Mouse (Mus musculus) adipocyte (in vitro differentiated cells): ENCODE results near the gene Lrrfip2.
A peak's percentile ranks its signal among the peaks of the same experiment; 100 is the strongest.

ENCODE experiments used
- DNase-seq: peaks from one replicate; pipeline ENCODE4 v3.0.0-alpha.2; 2016; ENCODE audit warnings: low spot score

The Lrrfip2 gene

DNA sequence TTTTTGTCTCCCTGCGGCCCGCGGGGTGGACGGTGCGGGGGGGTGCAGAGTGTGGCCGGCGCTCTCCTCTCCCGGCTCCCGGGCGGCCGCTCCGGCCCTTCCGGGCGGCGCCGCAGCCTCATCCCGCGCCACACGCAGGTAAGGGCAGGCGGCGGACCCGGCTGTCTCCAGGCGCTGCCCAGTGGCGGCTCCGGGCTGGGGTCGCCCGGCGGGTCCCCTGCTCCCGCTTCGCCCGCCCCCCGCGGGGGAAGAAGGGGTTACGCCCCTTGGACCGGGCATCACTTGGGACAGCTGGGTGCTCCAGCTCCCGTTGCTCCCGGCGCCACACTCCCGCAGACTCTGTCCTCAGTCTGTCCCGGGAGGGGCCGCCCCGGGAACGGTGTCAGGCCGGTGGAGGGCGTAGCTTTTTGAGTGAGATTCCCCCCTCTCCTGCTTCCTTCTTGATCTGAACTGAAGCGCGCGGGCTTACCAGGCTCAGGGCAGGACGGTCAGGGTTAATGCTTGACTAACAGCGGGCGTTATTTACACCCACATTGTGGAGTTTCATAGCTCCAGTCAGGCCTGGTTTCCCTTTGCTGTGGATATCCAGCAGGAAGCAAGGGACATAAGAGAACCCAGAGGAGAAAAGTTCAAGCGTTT, 979 bp downstream of the Lrrfip2 start:
- peak; percentile 59 for DNase-seq

DNA sequence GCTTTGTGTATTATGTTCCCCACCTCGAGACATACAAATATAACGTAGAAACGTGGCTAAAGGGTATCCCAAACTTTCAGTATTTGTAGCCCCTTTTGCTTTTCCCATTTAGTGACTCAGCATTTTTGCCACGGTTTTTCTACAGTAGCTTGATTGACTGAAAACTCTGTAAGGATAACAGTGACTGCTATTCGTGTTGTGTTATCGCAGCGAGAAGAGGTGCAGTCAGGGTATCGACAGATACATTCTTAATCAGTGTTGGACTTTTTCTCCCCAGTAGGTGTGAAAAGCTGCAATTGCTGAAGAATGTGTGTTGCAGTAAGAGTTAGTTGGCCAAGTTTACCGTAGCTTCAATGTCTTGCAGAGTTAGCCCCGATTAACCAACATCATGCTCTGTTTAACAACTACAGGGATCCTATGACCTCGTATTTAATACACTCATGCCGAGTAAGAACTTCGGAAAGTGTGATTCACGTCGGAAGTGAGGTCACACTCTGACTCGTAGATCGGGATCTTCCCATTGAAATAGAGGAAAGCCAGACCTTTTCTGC, 1.6 kb downstream of the Lrrfip2 start:
- peak; percentile 70 for DNase-seq

DNA sequence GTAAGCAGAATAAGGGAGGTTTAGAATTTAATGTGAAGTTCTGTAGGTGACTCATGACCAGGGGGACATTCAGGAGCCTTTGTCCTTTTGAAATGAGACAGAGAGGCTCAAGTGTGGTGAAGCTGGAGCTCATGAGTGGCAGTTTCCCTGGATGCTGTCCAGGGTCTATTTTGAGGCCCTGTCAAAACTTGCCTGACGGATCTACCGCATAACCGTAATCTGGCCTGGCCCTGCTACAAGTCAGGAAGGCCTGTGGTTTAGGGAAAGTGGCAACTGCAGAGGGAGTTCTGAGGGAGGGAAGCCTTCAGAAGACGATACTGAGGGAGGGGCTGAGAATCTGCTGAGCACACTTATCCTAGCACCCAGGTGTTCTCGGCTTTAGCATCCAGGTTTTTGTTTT, 5.1 kb downstream of the Lrrfip2 start:
- peak; percentile 69 for DNase-seq

DNA sequence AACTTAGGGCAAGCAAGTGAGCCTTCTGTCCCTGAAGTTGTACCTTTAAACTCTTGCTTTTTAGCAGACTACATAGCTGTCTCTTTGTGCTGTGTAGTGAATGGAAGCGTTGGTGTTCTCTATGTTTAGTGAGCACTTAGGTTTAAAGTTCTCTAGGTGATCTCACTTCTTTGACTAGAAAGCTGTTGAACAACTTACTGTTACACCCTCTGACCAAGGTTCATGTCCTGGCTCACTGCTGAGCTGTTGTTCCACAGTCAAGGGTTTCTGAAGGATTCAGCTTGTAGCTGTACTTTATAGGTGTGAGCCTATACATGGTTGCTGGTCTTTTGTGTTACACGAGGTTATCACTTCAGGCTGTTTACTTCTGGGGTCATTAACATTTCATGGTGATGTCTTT, 5.9 kb downstream of the Lrrfip2 start:
- DNase-seq, result no peak

DNA sequence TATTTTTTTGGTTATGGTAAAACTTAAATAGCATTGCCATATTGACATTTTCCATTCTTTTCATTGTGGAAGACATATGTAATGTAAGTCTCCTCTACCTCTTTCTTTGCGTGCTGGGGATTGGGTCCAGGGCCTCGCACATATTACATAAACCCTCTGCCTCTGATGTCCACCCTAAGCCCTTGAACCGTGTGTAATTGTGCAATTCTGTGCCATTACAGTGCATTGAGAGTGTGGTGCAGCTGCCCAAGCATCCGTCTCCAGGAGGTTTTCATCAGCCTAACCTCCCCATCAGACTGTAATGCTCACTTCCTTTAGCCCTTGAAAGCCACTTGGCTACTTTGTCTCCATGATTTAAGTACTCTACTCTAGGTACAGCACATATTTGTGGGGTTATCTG, 7.0 kb downstream of the Lrrfip2 start:
- DNase-seq, result no peak

DNA sequence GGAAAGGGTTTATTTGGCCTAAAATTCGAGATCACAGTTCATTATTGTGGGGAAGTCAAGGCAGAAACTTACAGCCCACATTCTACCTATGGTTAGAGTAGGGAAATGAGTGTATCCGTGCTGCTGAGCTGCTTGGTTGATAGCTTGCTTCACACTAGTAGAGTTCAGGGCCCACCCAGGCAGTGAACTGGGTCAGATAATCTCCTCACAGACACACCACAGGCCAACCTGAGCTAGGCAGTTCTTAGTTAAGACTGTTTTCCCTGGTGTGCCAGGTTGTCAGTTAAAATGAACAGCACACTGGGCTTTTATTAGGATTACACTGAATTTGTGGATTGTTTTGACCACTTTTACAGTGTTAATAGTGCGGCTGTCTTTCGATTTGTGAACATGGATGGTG, 9.3 kb downstream of the Lrrfip2 start:
- DNase-seq, result no peak

DNA sequence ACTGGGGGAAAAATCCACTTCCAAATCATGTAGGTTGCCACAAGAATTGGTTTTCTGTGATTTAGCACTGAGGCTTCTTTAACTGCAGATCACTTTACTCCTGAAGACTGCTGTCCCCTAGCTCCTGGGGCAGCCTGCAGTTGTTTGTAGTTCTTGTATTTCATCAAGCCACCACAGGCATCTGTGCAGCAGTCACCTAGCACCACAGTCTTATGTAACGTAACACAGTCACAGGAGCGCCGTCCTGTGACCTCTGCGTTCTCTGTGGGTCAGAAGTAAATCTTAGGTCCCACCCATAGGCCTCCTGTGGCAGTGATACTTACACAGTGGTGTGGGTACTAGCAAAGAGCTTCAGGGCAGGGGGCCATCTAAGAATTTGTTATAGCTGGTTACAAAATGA, 10.4 kb downstream of the Lrrfip2 start:
- DNase-seq, result no peak

DNA sequence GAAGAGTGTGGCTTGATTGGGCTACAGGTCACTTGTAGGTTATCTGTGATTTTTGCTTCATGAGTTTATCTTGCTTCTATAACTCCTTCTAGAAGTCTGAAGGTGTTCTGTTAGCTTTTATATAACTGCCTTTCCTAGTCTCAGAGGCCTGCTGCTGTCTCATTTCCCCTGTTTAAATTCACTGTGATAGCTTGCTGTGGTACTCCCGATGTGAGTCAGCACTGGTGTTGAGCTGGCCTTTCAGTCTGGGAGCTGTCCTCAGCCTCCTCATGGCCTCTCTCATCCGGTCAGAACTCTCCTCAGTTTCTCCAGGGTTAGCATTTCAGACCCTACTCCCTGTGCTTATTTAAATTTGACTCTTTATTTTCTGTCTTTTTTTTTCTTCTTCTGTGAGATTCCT, 12.7 kb downstream of the Lrrfip2 start:
- no peak for DNase-seq

DNA sequence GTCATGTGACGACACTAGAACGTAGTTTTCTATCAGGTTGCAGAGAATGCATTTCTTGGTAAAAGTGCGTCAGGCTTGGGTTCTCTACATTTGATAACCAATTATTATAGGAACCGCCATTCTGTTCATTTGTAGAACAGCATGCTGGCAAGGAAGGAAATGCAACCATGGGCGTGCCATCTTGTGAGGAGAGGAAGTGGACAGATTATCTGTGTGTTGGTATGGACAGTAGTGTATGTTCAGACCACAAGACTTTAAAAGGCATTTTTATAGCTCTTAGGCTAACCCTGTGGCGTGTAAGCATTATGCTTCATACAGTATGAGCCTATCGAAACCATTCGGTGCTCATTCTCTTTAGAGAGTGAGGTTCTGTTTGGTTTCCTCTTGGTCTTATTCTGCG, 20.8 kb downstream of the Lrrfip2 start:
- no peak for DNase-seq

DNA sequence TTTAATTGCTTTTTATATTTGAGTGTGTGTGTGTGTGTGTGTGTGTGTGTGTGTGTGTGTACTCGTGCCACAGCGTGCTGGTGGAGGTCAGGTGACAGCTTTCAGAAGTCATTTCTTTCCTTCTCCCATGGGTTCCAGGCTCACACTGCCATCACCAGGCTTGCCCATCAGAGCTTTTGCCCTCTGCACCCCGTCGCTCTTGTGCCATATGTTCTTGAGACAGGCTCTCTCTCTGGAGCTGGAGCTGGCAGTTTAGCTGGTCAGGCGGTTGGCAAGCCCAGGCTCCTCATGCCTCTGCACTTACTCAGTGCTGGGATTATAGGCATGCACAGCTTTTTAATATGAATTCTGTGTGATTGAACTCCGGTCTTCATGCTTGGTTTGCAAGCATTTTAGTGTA, 25.3 kb downstream of the Lrrfip2 start:
- no peak for DNase-seq

DNA sequence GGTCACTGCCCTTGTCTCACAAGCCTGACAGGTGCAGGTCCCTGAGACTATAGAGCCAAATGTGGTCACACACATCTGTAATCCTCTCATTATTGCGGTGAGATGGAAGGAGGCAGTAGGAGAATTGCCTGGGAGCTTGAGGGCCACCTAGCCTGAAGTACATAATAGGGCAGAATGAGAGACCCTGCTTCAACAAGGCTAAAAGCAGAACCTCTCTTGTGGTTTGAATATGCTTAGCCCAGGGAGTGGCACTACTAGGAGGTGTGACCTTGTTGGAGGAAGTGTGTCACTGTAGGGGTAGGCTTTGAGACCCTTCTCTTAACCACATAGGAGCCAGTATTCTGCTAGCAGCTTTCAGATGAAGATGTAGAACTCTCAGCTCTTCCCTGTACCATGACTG, 26.0 kb downstream of the Lrrfip2 start:
- no peak for DNase-seq

DNA sequence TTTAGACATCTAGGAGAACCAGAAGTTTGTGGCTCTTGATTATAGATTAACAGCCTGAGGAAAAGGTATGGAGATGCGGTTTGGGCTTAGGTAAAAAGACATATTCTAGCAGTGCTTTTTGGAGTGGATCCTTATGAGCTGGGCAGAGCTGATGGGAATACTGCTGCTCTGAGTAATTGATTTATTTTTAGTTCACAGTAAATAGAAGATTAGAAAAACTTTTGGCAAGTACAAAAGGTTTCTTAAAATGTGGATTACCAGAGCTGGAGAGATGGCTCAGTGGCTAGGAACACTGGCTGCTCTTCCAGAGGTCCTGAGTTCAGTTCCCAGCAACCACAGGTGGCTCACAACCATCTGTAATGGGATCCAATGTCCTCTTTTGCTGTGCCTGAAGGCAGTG, 27.3 kb downstream of the Lrrfip2 start:
- DNase-seq, result no peak

DNA sequence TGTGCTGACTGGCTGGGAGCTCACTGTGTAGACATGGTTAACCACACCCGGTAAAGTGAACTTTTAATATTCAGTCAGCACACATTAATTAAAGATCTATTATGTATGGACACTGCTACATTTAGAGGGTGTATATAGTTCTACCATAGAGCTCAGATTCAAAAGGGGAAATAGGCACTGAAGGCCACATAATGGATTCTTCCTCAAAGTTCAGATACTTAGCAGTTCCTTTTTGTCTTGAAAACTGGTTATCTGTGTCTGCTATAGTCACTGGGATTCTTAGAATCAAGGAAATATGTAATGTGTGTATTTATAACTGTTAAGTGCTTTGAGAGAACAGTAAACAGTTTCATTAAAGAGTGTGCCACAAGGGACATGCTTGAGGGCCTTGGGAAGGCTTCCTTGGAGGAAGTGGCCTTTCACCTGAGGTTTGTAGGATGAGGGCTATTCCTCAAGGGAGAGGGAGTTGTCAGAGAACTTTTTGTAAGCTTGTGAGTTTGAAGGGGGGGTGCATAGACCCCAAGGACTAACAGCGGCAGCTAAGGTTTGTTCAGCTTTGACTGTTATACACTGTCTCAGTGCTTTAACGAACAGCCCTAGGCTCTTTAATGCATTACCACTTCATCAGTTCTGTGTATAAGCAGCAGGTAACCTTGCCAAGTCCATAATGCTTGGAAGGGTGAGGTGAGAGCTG, 28.3 kb downstream of the Lrrfip2 start:
- DNase-seq, result no peak

DNA sequence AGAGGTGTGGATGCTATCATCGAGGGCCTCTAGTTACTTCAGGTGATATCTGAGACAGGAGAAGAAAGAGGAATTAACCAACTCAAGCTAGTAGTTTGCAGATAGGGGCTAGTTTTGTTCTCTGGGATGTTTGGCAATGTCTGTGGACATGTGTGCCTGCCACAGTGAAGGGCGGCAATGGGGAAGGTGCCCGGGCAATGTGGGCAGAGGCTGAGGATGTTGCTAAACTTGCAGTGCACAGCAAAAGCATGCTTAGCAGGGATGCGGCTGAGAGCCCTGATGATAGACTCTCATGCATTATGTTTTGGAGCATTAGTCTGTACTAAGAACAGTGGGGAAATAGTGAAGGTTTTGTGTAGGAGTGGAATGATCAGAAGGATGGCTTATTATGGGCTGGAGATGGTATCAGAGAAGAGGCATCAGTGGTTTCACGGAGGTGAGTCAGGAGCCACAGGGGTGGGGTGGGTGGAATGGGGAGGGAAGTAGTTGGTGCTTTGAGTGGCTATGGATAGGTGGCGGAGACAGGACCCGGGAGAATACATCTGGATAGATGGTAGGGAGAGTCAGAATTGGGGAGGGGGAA, 28.9 kb downstream of the Lrrfip2 start:
- no peak for DNase-seq

DNA sequence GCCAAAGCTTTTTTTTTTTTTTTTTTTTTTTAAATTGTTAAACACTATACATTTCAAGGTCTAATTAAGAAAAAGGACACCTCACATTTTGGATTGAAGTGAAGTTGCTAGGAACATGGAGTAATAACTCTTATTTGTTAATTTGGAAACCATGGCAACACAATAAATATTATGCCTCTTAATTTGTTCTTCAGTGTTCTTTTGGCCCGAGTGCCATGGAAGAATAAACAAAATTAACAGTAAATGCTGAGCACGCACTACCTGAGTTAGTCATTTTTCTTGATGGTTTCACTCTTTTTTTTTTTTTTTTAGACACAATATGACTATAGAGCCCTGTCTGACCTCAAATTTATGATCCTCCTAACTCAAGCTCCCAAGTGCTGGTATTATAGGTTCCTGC, 30.6 kb downstream of the Lrrfip2 start:
- DNase-seq, result no peak

DNA sequence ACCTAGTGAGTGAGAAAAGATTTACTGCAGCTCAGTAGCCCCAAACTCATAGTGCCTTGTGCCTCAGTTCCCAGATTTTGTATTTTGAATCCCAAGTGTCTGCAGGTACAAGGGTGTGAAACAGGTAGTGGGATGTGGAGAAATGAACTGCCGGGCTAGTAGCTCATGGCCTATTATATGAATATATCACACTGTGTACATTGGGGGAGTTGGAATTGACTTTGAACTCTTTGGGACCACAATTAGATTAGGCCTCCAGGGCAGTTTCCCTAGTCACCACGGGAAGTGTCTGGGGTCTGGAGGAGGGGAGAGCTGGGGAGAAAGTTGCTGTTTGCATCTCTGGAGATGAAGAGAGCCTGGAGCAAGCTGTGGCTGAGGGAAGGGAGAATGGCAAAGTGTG, 31.0 kb downstream of the Lrrfip2 start:
- no peak for DNase-seq

DNA sequence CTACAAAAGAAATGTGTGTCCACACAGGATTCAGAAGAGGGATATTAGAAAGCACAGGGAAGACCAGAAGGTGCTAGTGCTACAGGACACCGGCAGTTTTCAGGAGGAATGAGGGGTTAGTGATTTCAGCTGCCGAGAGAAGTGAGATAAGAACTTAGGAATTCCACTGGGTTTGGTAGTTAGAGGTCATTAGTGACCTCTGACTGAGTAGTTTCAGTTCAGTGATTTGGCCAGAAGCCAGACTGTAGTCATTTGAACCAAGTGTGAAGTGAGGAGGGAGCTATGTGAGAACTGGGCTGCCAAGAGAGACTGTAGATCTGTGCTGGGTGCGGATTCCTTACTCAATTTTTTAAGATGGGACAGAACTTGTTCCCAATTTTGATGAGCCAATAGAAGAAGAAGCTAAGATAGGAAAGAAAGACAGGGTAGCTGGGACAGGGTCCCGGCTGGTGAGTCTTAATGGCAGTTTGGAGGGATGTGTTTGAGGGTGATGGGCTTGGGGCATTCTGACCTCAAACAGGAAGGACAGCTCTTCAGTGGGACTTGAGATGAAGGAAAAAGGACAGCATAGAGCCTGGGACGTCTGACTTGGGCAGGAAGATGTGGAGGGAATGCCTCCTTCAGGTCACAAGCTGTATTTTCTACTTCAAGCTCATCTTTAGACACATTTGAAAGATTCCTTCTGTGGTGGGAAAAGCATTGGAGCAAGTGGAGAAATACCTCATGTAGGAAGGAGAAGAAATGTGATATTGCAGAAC, 32.0 kb downstream of the Lrrfip2 start:
- peak; percentile 78 for DNase-seq

DNA sequence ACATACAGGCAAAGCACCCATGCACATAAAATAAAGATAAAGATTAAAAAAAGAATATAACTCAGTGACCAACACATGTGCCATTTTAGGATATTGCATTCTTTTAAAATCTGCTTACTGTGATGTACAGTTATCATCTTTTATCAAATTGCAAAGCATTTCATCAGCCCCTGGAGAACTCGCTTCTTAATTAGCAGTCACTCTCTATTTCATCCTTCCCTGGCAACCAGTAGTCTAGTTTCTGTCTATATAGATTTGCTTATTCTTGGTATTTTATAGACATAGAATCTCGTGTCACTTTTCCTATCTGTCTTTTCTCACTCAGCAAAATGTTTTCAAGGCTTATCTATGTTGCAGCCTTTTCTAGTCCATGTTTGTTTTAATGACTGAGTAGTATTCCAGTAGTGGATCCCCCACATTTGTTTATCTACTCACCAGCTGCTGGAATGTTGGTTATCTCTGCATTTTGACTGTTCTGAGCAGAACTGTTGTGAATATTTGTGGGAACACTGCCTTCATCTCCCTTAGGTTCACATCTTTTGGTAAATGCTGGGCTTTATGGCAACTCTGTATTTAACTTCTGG, 35.0 kb downstream of the Lrrfip2 start:
- DNase-seq, result no peak

DNA sequence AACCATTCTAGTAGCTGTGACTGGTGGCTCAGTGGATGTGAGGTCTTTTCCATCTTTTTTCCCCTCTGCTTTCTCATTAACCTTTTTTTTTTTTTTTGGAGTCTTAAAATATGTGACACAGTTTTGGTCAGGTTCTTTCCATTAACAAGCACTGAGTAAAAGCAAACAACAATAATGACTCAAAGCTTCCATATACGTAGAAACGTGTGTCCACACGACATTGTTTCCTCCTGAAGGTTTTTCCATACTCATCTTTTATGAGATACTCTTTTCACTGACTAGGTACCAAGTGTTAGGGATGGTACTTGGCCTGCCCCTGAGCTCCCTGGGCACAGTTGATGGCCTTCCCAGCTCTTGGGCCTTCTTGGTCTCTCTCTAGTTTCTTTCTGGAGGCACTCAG, 35.6 kb downstream of the Lrrfip2 start:
- no peak for DNase-seq

DNA sequence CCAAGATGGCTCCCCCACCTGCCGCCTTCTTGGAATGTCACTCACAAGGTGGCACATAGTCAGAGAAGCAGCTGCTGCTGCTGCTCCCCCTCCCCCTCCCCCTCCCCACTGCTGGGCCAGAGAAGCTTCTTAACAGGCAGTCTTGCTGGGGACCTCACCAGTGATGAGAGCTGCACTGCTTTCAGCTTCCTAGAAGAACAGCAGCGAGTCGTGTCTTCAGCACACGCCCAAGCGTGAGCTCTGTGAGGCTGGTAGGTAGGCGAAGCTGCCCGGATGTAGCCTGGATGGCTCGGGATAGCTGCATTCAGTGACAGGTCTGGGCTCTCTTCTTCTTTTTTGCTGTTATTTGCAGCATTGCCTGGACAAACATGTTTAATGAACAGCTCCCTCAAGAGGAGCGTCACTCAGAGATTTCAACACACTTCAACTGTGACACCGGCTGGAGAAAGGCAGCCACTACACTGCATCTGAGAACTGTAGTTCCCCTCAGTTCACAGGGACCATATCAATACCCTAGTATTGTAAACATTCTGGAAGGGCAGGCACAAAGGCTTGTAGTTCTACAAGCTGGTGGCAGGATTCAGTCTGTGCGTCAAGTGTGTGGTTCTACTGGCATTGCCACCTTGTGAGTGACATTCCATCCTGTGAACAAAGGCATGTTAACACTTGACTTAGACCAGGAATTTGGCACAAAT, 38.5 kb downstream of the Lrrfip2 start:
- DNase-seq, result peak; percentile 30

DNA sequence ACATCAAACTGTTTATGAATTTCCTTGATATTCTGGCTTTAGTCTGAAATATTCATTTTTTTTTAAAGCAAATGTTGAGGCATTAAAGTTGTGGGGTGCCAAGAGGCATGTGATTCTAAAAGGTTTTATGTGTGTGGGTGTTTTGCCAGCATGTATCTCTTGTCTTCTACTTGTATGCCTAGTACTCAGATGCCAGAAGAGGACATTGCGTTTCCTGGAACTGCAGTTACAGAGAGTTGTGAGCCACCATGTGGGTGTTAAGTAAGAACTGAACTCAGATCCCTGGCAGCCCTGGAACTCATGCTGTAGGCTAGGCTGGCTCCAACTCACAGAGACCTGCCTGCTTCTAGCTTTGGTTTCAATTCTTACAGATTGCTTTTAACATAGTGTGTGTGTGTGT, 42.2 kb downstream of the Lrrfip2 start:
- no peak for DNase-seq

DNA sequence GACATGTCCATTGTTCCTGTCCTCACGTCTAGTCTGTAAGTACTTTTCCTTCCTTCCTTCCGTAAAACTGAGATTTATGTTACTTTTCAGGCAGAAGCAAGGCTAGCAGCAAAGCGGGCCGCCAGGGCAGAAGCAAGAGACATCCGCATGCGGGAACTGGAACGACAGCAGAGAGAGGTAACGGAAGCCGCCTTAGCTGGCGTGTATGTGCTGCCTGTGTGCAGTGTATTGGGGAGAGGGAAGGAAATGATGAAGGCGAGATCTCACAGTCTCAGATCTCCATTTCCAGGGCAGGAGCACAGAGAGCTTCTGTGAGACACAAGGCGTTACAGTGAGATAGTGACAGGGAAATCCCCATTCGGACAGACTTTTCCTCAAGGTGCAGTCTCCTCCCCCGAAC, 43.8 kb downstream of the Lrrfip2 start:
- no peak for DNase-seq
